Mouse (Mus musculus): Measurements from ENCODE around the gene Hoxc6. TPM values are rescaled to one million over a fixed set of nuclear protein-coding genes. Genes with fewer than 3 reads are reported as not detected.
A peak's percentile ranks its signal among the peaks of the same experiment; 100 is the strongest.

The Hoxc6 gene
- polyA plus RNA-seq, 1 experiment from 2014 or later, result not detected

DNA sequence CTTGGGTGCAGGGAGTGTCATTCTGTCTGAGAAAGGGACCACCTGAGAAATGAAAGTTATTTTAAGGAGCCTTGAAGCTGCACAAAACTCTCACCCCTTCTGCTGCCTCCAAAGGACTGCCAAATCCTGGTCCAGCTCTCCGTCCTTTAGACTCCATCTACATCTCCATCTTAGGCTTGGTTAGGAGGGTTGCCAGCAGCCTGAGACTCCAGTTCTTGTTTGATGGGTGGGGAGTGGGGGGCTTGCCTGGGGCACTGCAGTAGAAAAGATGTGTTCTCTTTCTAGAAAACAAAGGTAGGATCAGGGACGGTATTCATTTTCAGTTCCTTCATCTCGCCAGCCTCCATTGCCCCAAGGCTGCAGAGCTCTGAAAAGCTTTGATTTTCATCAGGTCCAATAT, 626 bp upstream of the Hoxc6 start:
- Histone ChIP-seq H3K9me3 (no peaks in the 10 kb centered on the region), H3K4me1 (peaks cover 20% of the 10 kb centered on the region), H3K4me2 (no peak overlapping the region)

DNA sequence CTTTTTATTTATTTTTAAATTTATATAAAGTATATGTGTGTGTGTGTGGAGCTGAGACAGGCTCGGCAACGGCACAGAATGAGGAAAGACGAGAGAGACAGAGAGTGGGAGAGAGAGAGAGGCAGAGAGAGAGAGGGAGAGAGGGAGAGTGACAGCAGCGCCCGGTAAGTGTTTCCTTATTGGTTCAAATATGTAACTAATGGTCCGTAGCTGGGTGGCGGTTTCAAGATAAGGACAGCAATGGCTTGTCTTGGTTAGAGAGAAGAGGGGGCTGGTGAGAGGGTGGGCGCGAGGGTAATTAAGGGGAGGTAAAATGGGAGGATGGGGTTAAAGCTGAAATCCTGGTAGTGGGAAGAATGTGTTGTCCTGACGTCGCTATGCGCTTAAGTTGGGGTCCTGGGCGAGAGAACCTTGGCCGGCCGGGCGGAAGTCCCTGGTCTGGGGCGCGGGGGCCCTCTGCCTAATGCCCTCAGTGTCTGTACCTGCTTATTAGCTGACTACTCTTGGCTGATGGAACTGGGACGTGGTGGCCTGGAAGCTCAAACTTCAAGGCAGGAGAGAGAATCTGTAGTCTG, 638 bp downstream of the Hoxc6 start:
- Histone ChIP-seq H3K9ac (no peak overlapping the region), H3K9me3 (no peaks in the 10 kb centered on the region), H3K4me2 (peak overlapping the region; percentile 74), H3K4me1 (peaks cover 20% of the 10 kb centered on the region), H3K27ac (no peak overlapping the region), H3K36me3 (no peaks in the 10 kb centered on the region), H3K4me3 (peak overlapping the region; percentile 46), H3K27me3 (peaks cover 100% of the 10 kb centered on the region)
- ATAC-seq (ENCODE audit: insufficient number of reproducible peaks, insufficient read depth, low FRiP score, low TSS enrichment, low read depth), result no peak
- WGBS, result under 1% methylated on average over 19 of the region's 19 CpGs

More for the DNA sequence above, 626 bp upstream of the Hoxc6 start:
- Histone ChIP-seq H3K9ac (no peak overlapping the region), H3K4me3 (no peak overlapping the region), H3K27ac (no peak overlapping the region), H3K36me3 (no peaks in the 10 kb centered on the region), H3K27me3 (peaks cover 99% of the 10 kb centered on the region)
- WGBS, result 3% methylated on average over 3 of the region's 3 CpGs
- no peak for ATAC-seq (ENCODE audit: insufficient number of reproducible peaks, insufficient read depth, low FRiP score, low TSS enrichment, low read depth)

DNA sequence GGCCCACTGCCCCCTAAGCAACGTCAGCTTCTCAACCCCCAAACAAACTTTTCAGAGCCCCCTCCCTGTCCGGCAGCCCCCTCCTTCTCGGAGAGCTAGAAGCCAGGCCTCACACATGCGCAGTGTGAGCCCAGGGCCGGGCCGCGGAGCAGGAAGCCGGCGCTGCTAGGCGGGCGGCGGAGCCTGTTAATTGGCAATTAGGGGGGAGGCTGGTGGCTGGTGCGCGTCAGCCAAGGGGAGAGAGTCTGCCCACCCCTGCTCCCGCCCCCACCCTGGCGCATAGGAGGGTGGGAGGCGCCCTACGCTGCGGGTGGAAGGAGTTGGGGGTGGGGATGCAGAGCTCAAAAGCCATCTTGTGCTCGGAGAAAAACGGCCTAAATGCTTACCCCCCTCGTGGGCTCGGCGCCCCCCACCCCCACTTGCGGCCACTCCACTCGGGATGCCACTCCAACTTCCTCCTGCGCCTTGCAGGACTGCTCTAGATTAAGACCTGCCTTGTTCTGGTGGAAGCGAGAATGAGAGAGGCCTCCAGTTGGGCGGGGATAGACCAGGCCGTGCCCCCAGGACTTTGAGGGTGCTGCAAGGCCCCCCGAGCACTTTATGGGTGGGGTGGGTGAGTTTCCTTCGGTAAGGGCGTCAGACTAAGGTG, 1.2 kb downstream of the Hoxc6 start:
- ATAC-seq (ENCODE audit: insufficient number of reproducible peaks, insufficient read depth, low FRiP score, low TSS enrichment, low read depth), result no peak
- under 1% methylated on average over 33 of the region's 33 CpGs for WGBS
- Histone ChIP-seq H3K9me3 (no peaks in the 10 kb centered on the region), H3K4me1 (peaks cover 20% of the 10 kb centered on the region), H3K4me2 (peak overlapping the region; percentile 74), H3K27ac (no peak overlapping the region), H3K27me3 (peaks cover 100% of the 10 kb centered on the region), H3K4me3 (peak overlapping the region; percentile 46), H3K9ac (peak overlapping the region; percentile 58), H3K36me3 (no peaks in the 10 kb centered on the region)

DNA sequence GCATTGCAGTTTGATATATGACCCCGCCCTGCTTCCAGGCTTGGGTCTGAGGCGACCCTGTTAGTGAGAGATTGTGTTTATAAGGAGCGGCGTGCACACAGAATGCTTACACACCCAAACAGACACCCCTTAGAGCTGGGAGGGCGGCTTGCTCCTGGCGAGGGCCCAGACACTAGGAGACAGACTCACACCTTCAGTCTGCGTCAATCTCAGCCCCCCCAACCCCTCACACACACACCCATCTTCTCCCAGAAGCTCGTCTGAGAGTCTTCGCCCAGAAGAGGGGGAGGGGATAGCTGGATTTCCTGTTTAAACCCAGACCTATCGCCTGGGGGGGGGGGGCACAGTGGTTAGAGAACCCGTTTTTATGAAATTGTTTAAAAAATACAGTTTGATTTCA, 1.9 kb downstream of the Hoxc6 start:
- no peak for ATAC-seq (ENCODE audit: insufficient number of reproducible peaks, insufficient read depth, low FRiP score, low TSS enrichment, low read depth)
- peak overlapping the region; percentile 74 for H3K4me2 ChIP-seq
- H3K36me3 ChIP-seq, result no peaks in the 10 kb centered on the region
- under 1% methylated on average over 11 of the region's 11 CpGs for WGBS
- no peaks in the 10 kb centered on the region for H3K9me3 ChIP-seq
- H3K27ac ChIP-seq, result no peak overlapping the region
- H3K4me1 ChIP-seq, result peaks cover 20% of the 10 kb centered on the region
- peaks cover 100% of the 10 kb centered on the region for H3K27me3 ChIP-seq
- H3K9ac ChIP-seq, result no peak overlapping the region
- peak overlapping the region; percentile 46; the same call in 1 of the 2 replicates for H3K4me3 ChIP-seq

DNA sequence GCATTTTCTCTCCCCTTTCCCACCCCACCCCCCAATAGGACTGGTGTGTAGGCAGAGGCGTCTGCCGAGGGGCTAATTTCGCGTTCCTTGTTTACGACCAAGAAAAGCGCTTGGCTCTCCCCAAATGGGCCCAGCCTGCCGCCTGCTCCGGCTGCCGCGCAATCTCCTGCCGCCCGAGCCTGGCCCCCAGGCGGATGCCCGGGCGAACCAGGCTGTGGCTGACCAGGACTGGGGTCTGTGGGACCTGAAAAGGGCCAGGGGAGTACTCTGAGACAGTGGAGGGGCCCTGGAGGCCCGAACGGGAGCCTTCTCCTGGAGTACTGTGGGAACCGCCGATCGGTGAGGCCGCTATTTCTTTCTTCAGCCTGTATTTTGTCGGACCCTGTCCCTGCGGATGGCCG, 2.4 kb downstream of the Hoxc6 start:
- H3K9ac ChIP-seq, result no peak overlapping the region
- H3K4me1 ChIP-seq, result peaks cover 20% of the 10 kb centered on the region
- no peak overlapping the region for H3K27ac ChIP-seq
- H3K27me3 ChIP-seq, result peaks cover 100% of the 10 kb centered on the region
- no peaks in the 10 kb centered on the region for H3K36me3 ChIP-seq
- 2% methylated on average over 24 of the region's 24 CpGs for WGBS
- H3K4me3 ChIP-seq, result no peak overlapping the region
- ATAC-seq (ENCODE audit: insufficient number of reproducible peaks, insufficient read depth, low FRiP score, low TSS enrichment, low read depth), result no peak
- peak overlapping the region; percentile 16; the same call in 1 of the 2 replicates for H3K4me2 ChIP-seq
- H3K9me3 ChIP-seq, result no peaks in the 10 kb centered on the region

DNA sequence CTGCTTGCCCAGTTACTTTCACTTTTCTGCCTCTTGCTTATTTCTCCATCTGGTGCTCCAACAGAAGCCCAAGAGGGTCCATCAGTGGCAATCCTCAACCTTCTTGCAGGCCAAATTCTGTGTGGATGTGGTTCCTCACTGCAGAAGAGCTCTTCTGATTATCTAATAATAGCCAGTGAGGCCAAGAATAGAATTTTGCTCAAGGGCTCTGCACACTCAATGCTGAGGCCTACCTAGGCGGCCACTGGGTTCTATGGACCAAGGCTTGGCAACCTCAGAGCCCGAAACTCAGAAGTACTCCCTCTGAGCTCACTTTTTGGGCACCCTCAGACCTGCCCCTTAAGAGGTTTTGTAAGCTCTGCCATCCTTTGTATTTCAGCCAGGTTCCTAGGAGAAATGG, 3.3 kb downstream of the Hoxc6 start:
- Histone ChIP-seq H3K9ac (no peak overlapping the region), H3K27ac (no peak overlapping the region), H3K9me3 (no peaks in the 10 kb centered on the region), H3K4me1 (peaks cover 20% of the 10 kb centered on the region), H3K36me3 (no peaks in the 10 kb centered on the region), H3K27me3 (peaks cover 100% of the 10 kb centered on the region), H3K4me3 (no peak overlapping the region), H3K4me2 (no peak overlapping the region)
- 15% methylated on average over 2 of the region's 2 CpGs for WGBS
- ATAC-seq (ENCODE audit: insufficient number of reproducible peaks, insufficient read depth, low FRiP score, low TSS enrichment, low read depth), result no peak

DNA sequence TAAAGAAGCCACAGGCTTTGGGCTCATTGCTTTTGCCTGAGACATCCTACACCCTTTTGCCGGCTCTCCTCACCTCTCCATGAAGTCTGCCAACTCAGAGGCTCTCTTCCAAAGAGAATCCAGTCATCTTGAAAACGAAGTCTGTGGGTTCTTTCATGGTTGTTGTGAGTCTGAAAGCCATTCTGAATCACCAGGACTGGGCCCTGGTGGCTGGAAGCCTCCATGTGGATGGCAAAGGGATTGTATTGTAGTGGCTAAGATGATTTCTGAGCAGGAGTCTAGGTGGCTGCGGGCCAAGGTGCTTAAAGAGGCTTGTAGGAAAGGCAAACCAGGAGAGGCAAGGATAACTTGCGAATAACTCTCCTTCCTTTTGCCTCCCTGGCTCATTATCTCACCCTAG, 4.1 kb downstream of the Hoxc6 start:
- Histone ChIP-seq H3K4me2 (no peak overlapping the region), H3K36me3 (no peaks in the 10 kb centered on the region), H3K9ac (no peak overlapping the region), H3K4me1 (peaks cover 20% of the 10 kb centered on the region), H3K27me3 (peaks cover 100% of the 10 kb centered on the region), H3K4me3 (no peak overlapping the region), H3K9me3 (no peaks in the 10 kb centered on the region), H3K27ac (no peak overlapping the region)
- ATAC-seq (ENCODE audit: insufficient number of reproducible peaks, insufficient read depth, low FRiP score, low TSS enrichment, low read depth), result no peak
- 6% methylated on average over 4 of the region's 4 CpGs for WGBS

DNA sequence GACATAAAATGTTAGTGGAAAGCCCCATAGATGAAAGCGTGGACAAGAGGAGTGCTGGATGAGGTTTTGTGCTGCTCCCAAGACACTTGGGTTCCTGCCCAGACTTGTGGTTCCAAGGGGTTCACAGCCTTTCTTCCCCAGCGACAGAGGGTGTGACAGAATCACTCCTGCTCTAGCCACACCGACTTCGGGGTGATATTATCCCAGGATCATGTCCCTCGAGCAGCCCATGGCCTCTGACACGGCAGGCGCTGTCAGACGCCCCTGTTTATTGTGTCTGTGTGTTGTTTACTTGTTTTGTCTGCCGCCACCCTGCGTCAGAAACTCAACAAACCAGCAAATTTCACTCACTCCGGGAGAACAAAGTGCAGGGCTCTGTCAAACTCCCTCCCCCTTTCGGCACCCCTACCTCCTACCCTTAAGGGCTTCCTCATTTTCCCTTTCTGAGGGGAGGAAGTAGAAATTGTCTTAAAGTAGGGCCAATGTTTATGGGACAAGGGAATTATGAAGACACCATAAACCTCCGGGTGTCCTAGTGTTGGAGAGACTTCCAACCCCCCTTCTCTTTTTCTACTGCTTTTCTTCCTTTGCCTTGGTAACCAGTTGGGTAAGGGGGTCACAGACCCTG, 4.9 kb downstream of the Hoxc6 start:
- WGBS, result 2% methylated on average over 13 of the region's 13 CpGs
- Histone ChIP-seq H3K27me3 (peaks cover 100% of the 10 kb centered on the region), H3K27ac (no peak overlapping the region), H3K4me2 (no peak overlapping the region), H3K36me3 (no peaks in the 10 kb centered on the region), H3K4me3 (no peak overlapping the region), H3K9ac (no peak overlapping the region), H3K9me3 (no peaks in the 10 kb centered on the region), H3K4me1 (peaks cover 20% of the 10 kb centered on the region)
- no peak for ATAC-seq (ENCODE audit: insufficient number of reproducible peaks, insufficient read depth, low FRiP score, low TSS enrichment, low read depth)

DNA sequence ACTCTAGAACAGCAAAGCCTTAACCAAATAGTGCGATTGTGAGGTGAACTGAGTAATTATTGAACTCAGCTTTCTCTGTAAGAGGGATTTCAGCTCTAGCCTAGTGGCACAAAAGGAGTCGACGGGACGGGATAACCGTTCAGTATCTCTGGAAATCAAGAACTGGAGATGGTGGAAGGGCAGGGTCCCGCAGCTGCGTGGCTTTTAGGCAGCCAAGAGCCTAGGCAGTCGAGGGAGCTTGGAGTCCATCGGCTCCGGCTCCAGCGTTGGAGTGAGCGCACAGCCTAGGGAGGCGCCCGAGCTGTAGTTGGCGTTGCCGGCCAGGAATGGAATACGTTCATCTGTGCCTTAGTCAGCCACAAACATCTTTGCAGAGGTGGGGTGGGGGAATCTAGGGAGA, 7.3 kb downstream of the Hoxc6 start:
- H3K36me3 ChIP-seq, result no peaks in the 10 kb centered on the region
- H3K4me3 ChIP-seq, result no peak overlapping the region
- H3K9me3 ChIP-seq, result no peaks in the 10 kb centered on the region
- no peak overlapping the region for H3K9ac ChIP-seq
- H3K27me3 ChIP-seq, result peaks cover 100% of the 10 kb centered on the region
- H3K4me1 ChIP-seq, result 0 out of 2 replicates have a peak, but pooled peaks cover 3% of the 10 kb centered on the region
- no peak overlapping the region for H3K4me2 ChIP-seq
- ATAC-seq (ENCODE audit: insufficient number of reproducible peaks, insufficient read depth, low FRiP score, low TSS enrichment, low read depth), result no peak
- 1% methylated on average over 17 of the region's 17 CpGs for WGBS
- H3K27ac ChIP-seq, result no peak overlapping the region

DNA sequence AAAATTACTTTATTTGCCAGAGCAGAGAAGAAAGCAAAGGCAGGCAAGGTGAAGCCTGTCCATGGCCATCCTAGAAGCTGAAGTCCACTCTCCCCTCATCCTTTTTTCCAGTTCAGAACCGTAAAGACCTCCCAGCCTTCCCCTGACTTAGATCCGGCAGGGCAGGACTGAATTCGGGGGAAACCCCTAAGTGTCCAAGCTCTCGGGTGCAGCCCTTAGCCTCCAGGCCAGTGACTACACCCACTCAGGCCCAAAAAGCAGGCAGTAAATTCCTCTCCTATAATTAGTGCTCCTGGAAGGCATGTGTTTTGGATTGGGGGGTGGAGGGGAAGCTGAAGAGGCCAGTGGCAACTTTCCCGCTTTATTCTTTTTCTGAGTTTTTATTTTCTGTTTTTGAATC, 7.7 kb downstream of the Hoxc6 start:
- H3K4me3 ChIP-seq, result no peak overlapping the region
- H3K9me3 ChIP-seq, result no peaks in the 10 kb centered on the region
- no peaks in the 10 kb centered on the region for H3K4me1 ChIP-seq
- H3K27ac ChIP-seq, result no peak overlapping the region
- WGBS, result 4% methylated on average over 5 of the region's 5 CpGs
- ATAC-seq (ENCODE audit: insufficient number of reproducible peaks, insufficient read depth, low FRiP score, low TSS enrichment, low read depth), result no peak
- H3K4me2 ChIP-seq, result no peak overlapping the region
- peaks cover 100% of the 10 kb centered on the region for H3K27me3 ChIP-seq
- H3K9ac ChIP-seq, result no peak overlapping the region
- H3K36me3 ChIP-seq, result no peaks in the 10 kb centered on the region

DNA sequence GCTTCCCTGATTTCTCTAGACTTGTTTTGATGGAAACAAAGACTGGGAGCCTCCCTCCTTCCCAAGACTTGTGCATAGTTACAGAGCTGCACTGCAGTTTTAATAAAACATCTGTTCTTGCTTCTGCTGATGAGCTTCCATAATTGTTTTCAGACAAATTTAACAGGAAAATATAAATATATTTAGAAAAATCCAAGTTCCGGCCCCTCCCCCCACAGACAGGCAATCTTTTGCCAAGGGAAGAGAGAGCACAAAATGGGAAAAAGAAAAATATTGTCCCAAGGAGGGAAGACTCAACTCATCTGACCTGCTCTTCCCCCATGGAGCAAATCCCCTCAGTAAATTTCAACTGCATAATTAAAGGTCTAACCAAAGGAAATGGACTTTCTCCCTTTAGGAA, 8.3 kb downstream of the Hoxc6 start:
- Histone ChIP-seq H3K9ac (no peak overlapping the region), H3K36me3 (no peaks in the 10 kb centered on the region), H3K9me3 (no peaks in the 10 kb centered on the region), H3K27me3 (peaks cover 100% of the 10 kb centered on the region), H3K4me2 (no peak overlapping the region), H3K27ac (no peak overlapping the region), H3K4me1 (no peaks in the 10 kb centered on the region), H3K4me3 (no peak overlapping the region)
- no peak for ATAC-seq (ENCODE audit: insufficient number of reproducible peaks, insufficient read depth, low FRiP score, low TSS enrichment, low read depth)
- WGBS, result 4% methylated on average over 1 of the region's 1 CpGs

All from embryonic facial prominence, embryonic 13.5 days (tissue).